Mouse (Mus musculus) right cerebral cortex, adult 18-20 months (tissue): ENCODE data around the gene Fam184a.
"Not testable (repeated sequence)": the region's sequence is repeated elsewhere in the genome, so short reads cannot be mapped to it uniquely, and the experiment has no call there.

Experiments
- DNase-seq: peaks from one replicate; pipeline ENCODE4 v3.0.0; 2022; ENCODE audit warnings: mixed read lengths

Gene Fam184a

GRCm38 (mm10) chr10:53688952-53689584 is 61.9 kb downstream of the Fam184a start:
- no peak for DNase-seq

GRCm38 (mm10) chr10:53688533-53688932 is 62.4 kb downstream of the Fam184a start:
- no peak for DNase-seq

- no peak for DNase-seq
Measured at GRCm38 (mm10) chr10:53687888-53688287, 63.0 kb downstream of the Fam184a start.

GRCm38 (mm10) chr10:53685806-53686205 is 65.1 kb downstream of the Fam184a start:
- no peak for DNase-seq

GRCm38 (mm10) chr10:53683226-53683625 is 67.7 kb downstream of the Fam184a start:
- DNase-seq: no peak

- DNase-seq: no peak
Measured at GRCm38 (mm10) chr10:53679690-53680557, 71.0 kb downstream of the Fam184a start.

- no peak for DNase-seq
Measured at GRCm38 (mm10) chr10:53661788-53662187, 89.1 kb downstream of the Fam184a start.

- not testable (repeated sequence) for DNase-seq
Measured at GRCm38 (mm10) chr10:53654239-53654638, 96.7 kb downstream of the Fam184a start.

GRCm38 (mm10) chr10:53650683-53651082 is 100.2 kb downstream of the Fam184a start:
- no peak for DNase-seq

GRCm38 (mm10) chr10:53641507-53641906 is 109.4 kb downstream of the Fam184a start:
- peak; percentile 38 for DNase-seq

GRCm38 (mm10) chr10:53635246-53635971 is 115.5 kb downstream of the Fam184a start:
- no peak for DNase-seq

- no peak for DNase-seq
Measured at GRCm38 (mm10) chr10:53634160-53634559, 116.8 kb downstream of the Fam184a start.

GRCm38 (mm10) chr10:53630339-53630738 is 120.6 kb downstream of the Fam184a start, which contains the start of gene Mcm9:
Gene Mcm9, minus strand, starts transcription at chr10:53630439.
- not testable (repeated sequence) for DNase-seq

GRCm38 (mm10) chr10:53629918-53630250 is 121.0 kb downstream of the Fam184a start:
- peak; percentile 98 for DNase-seq

- peak; percentile 93 for DNase-seq
Measured at GRCm38 (mm10) chr10:53629247-53629917, 121.5 kb downstream of the Fam184a start.

- DNase-seq: no peak
Measured at GRCm38 (mm10) chr10:53615850-53616616, 134.9 kb downstream of the Fam184a start.

GRCm38 (mm10) chr10:53613955-53614354 is 137.0 kb downstream of the Fam184a start:
- DNase-seq: no peak

- no peak for DNase-seq
Measured at GRCm38 (mm10) chr10:53612172-53612571, 138.8 kb downstream of the Fam184a start.

- no peak for DNase-seq
Measured at GRCm38 (mm10) chr10:53608274-53608673, 142.6 kb downstream of the Fam184a start.

- DNase-seq: no peak
Measured at GRCm38 (mm10) chr10:53605328-53605727, 145.6 kb downstream of the Fam184a start.

- DNase-seq: no peak
Measured at GRCm38 (mm10) chr10:53598821-53599220, 152.1 kb downstream of the Fam184a start.
